In genomic region chr4:150239503-150239902, GRCm38 (mm10) we compare ENCODE assay signal across 8 mouse cellular contexts. TPM values are rescaled to one million over a fixed set of nuclear protein-coding genes. Genes with fewer than 3 reads are reported as not detected.
A peak's percentile ranks its signal among the peaks of the same experiment; 100 is the strongest.
DNase-seq lines count a peak whose midpoint lies in the region; ATAC-seq and TF ChIP-seq lines count a peak whose summit lies in the region.

No protein-coding gene starts in this region.

- H3K4me3 ChIP-seq in heart, adult 2 months: peak overlapping the region; percentile 91; the same call in 1 of the 2 replicates
- peak overlapping the region; percentile 83 for H3K4me3 ChIP-seq in hindbrain, embryonic 15.5 days
- peak overlapping the region; percentile 77; the same call in 1 of the 2 replicates for H3K4me3 ChIP-seq in midbrain, embryonic 15.5 days

- peaks cover 15% of the 10 kb centered on the region for H3K4me1 ChIP-seq in heart, adult 2 months (ENCODE audit: control insufficient read depth, insufficient read depth, low read length)
- peaks cover 67% of the 10 kb centered on the region for H3K4me1 ChIP-seq in hindbrain, embryonic 15.5 days (replicated peaks)
- H3K4me1 ChIP-seq in midbrain, embryonic 15.5 days: peaks cover 47% of the 10 kb centered on the region

- intact Hi-C loops in heart, adult 2 months (cut with DNase I): loop anchor here (10.0 kb wide), 1 partner anchor 215 kb away; no protein-coding TSS in a partner anchor
- intact Hi-C loops in gastrocnemius, postnatal 14 days (cut with DNase I; ENCODE audit: low total_unique reads): no loop called here

- TF ChIP-seq EP300 in heart, adult 2 months (IDR thresholded peaks at IDR 0.05; ENCODE audit: insufficient read depth, low read depth, low read length): no peak

- TF ChIP-seq POLR2A in heart, adult 2 months (IDR thresholded peaks at IDR 0.05; ENCODE audit: insufficient read depth, low read depth, low read length): no peak

- no peak for TF ChIP-seq CTCF in heart, adult 2 months (IDR thresholded peaks at IDR 0.05)

- peaks cover under 1% of the 10 kb centered on the region; the same call in 1 of the 2 replicates for H3K79me2 ChIP-seq in heart, adult 2 months (replicated peaks; ENCODE audit: control insufficient read depth, insufficient read depth, low read length)

- DNase-seq in heart, adult 2 months: no peak
- no peak for DNase-seq in heart, adult 9 months (ENCODE audit: low spot score in 2 of 2)
- peak; percentile 67 for DNase-seq in T-cell, adult 2 months (ENCODE audit: low spot score)
- no peak for DNase-seq in right cerebral cortex, postnatal 36 days (ENCODE audit: low spot score in 2 of 2)
- DNase-seq in gastrocnemius, postnatal 14 days: no peak
- DNase-seq in ovary, postnatal 14 days (ENCODE audit: low spot score): no peak

- peak overlapping the region; percentile 99; the same call in 1 of the 2 replicates for H3K27ac ChIP-seq in heart, adult 2 months
- peak overlapping the region; percentile 35; the same call in 1 of the 2 replicates for H3K27ac ChIP-seq in hindbrain, embryonic 15.5 days (replicated peaks)
- H3K27ac ChIP-seq in midbrain, embryonic 15.5 days: no peak overlapping the region; the same call in 1 of the 2 replicates

- WGBS in heart, adult 2 months: 28% methylated on average over 6 of the region's 6 CpGs
- WGBS in hindbrain, embryonic 15.5 days: 41% methylated on average over 6 of the region's 6 CpGs
- 51% methylated on average over 6 of the region's 6 CpGs for WGBS in midbrain, embryonic 15.5 days

- peaks cover 27% of the 10 kb centered on the region for H3K36me3 ChIP-seq in heart, adult 2 months (ENCODE audit: control insufficient read depth, insufficient read depth, low read length)
- H3K36me3 ChIP-seq in hindbrain, embryonic 15.5 days: peaks cover 34% of the 10 kb centered on the region
- H3K36me3 ChIP-seq in midbrain, embryonic 15.5 days (replicated peaks): peaks cover 32% of the 10 kb centered on the region

- H3K9ac ChIP-seq in heart, adult 2 months (ENCODE audit: low read depth, low read length): no peak overlapping the region
- H3K9ac ChIP-seq in hindbrain, embryonic 15.5 days: 0 out of 2 replicates have a peak overlapping the region, but pooled peaks have one; percentile 86
- no peak overlapping the region for H3K9ac ChIP-seq in midbrain, embryonic 15.5 days

- ATAC-seq in hindbrain, embryonic 15.5 days (ENCODE audit: low FRiP score, low read depth): no peak
- ATAC-seq in midbrain, embryonic 15.5 days (replicated peaks): no peak

- H3K4me2 ChIP-seq in hindbrain, embryonic 15.5 days: peak overlapping the region; percentile 79
- H3K4me2 ChIP-seq in midbrain, embryonic 15.5 days: peak overlapping the region; percentile 69

- no peaks in the 10 kb centered on the region for H3K9me3 ChIP-seq in hindbrain, embryonic 15.5 days
- no peaks in the 10 kb centered on the region for H3K9me3 ChIP-seq in midbrain, embryonic 15.5 days

- no peaks in the 10 kb centered on the region for H3K27me3 ChIP-seq in heart, adult 2 months (ENCODE audit: control insufficient read depth, insufficient read depth, low read length)
- no peaks in the 10 kb centered on the region for H3K27me3 ChIP-seq in hindbrain, embryonic 15.5 days
- H3K27me3 ChIP-seq in midbrain, embryonic 15.5 days (replicated peaks): no peaks in the 10 kb centered on the region

RNA-seq across cellular contexts. Expression of gene Eno1, which starts 3.0 kb away (rescaled TPM):
- total RNA-seq in heart, adult 2 months (2021): 100 to 1,000 TPM; 111 to 113 TPM
- 179 and 246 TPM in 2 replicates for polyA plus RNA-seq in heart, adult 2 months (2012; rRNA removed)
- polyA plus RNA-seq in hindbrain, embryonic 15.5 days (2015; fragmentation: Nextera tagmentation; extraction: Ambion mirVana): 1,126 and 1,158 TPM in 2 replicates
- polyA plus RNA-seq in midbrain, embryonic 15.5 days (2015; fragmentation: Nextera tagmentation; extraction: Ambion mirVana): 1,044 and 1,060 TPM in 2 replicates
- total RNA-seq in gastrocnemius, postnatal 14 days (2021): 100 to 1,000 TPM; 371 to 430 TPM

RNA-seq across cellular contexts. Expression of gene Car6, which starts 38.4 kb away (rescaled TPM):
- not detected for total RNA-seq in heart, adult 2 months (2021)
- polyA plus RNA-seq in heart, adult 2 months (2012; rRNA removed): not detected in 2 replicates
- polyA plus RNA-seq in hindbrain, embryonic 15.5 days (2015; fragmentation: Nextera tagmentation; extraction: Ambion mirVana): not detected in 2 replicates
- not detected in 2 replicates for polyA plus RNA-seq in midbrain, embryonic 15.5 days (2015; fragmentation: Nextera tagmentation; extraction: Ambion mirVana)
- under 1 TPM in 1 of 2 experiments, not detected in 1; 0.29 TPM for total RNA-seq in gastrocnemius, postnatal 14 days (2021)

RNA-seq across cellular contexts. Expression of gene Rere, which starts 41.9 kb away (rescaled TPM):
- 10 to 100 TPM; 39.0 to 46.4 TPM for total RNA-seq in heart, adult 2 months (2021)
- 16.2 and 19.3 TPM in 2 replicates for polyA plus RNA-seq in heart, adult 2 months (2012; rRNA removed)
- polyA plus RNA-seq in hindbrain, embryonic 15.5 days (2015; fragmentation: Nextera tagmentation; extraction: Ambion mirVana): 32.5 and 33.8 TPM in 2 replicates
- 32.1 and 37.4 TPM in 2 replicates for polyA plus RNA-seq in midbrain, embryonic 15.5 days (2015; fragmentation: Nextera tagmentation; extraction: Ambion mirVana)
- total RNA-seq in gastrocnemius, postnatal 14 days (2021): 10 to 100 TPM; 44.4 to 52.1 TPM
